Mouse (Mus musculus): ENCODE results near the gene Afmid. TPM values are rescaled to one million over a fixed set of nuclear protein-coding genes. Genes with fewer than 3 reads are reported as not detected.
A peak's percentile ranks its signal among the peaks of the same experiment; 100 is the strongest.

Gene Afmid
- polyA plus RNA-seq, 2 experiments = 5.3 to 10.4 TPM

DNA sequence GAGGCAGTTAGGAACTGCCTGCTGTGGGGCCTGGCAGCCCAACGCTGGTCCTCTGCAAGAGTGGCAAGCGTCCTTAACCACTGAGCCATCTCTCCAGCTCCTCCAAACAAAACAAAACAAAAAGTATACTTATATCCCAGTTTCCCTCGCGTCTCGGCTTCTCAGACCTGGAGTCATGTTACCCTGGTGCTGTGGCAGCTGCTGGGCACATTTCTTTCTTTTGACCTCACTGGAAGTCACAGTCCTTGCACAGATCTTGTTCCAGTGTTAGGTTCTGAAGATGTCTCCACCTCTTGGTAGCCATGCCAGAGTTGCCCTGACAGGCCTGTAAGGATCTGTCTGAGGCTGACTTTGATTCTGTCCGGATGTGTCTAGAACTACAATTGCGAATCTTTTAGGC lies 24.1 kb upstream of the Afmid start:
- no peak for ATAC-seq (ENCODE audit: low FRiP score, low read depth)
- TF ChIP-seq POLR2A (IDR thresholded peaks at IDR 0.05; ENCODE audit: borderline replicate concordance, extremely low read depth, insufficient read depth, insufficient read length) = no peak
- H3K27ac ChIP-seq (replicated peaks; ENCODE audit: low read depth, low read length) = no peak overlapping the region

GRCm38 (mm10) chr11:117803166-117803688 lies 22.5 kb upstream of the Afmid start:
- ATAC-seq (ENCODE audit: low FRiP score, low read depth) (no peak), DNase-seq (ENCODE audit: low spot score) (no peak)
- Histone ChIP-seq H3K9me3 (ENCODE audit: control insufficient read depth, low read length) (no peaks in the 10 kb centered on the region), H3K9ac (ENCODE audit: low read depth, low read length, severe bottlenecking) (no peak overlapping the region), H3K27ac (replicated peaks; ENCODE audit: low read depth, low read length) (no peak overlapping the region), H3K4me3 (replicated peaks; ENCODE audit: low read length) (no peak overlapping the region), H3K4me2 (replicated peaks; ENCODE audit: low read depth, low read length, severe bottlenecking) (no peak overlapping the region), H3K36me3 (ENCODE audit: control insufficient read depth, insufficient read depth, low read length) (no peaks in the 10 kb centered on the region), H3K4me1 (ENCODE audit: control insufficient read depth, insufficient read depth, low read length) (no peaks in the 10 kb centered on the region), H3K27me3 (ENCODE audit: control insufficient read depth, insufficient read depth, low read length) (no peaks in the 10 kb centered on the region)
- no peak for TF ChIP-seq POLR2A (IDR thresholded peaks at IDR 0.05; ENCODE audit: borderline replicate concordance, extremely low read depth, insufficient read depth, insufficient read length)
- WGBS = 97% methylated on average over 3 of the region's 3 CpGs

More for the DNA sequence above, 24.1 kb upstream of the Afmid start:
- H3K27me3 ChIP-seq (ENCODE audit: control insufficient read depth, insufficient read depth, low read length) = no peaks in the 10 kb centered on the region
- no peak overlapping the region for H3K4me2 ChIP-seq (replicated peaks; ENCODE audit: low read depth, low read length, severe bottlenecking)
- no peaks in the 10 kb centered on the region for H3K36me3 ChIP-seq (ENCODE audit: control insufficient read depth, insufficient read depth, low read length)
- WGBS = 64% methylated on average over 7 of the region's 7 CpGs
- DNase-seq (ENCODE audit: low spot score) = no peak
- no peak overlapping the region for H3K9ac ChIP-seq (ENCODE audit: low read depth, low read length, severe bottlenecking)
- no peaks in the 10 kb centered on the region for H3K9me3 ChIP-seq (ENCODE audit: control insufficient read depth, low read length)
- no peak overlapping the region for H3K4me3 ChIP-seq (replicated peaks; ENCODE audit: low read length)
- no peaks in the 10 kb centered on the region for H3K4me1 ChIP-seq (ENCODE audit: control insufficient read depth, insufficient read depth, low read length)

DNA sequence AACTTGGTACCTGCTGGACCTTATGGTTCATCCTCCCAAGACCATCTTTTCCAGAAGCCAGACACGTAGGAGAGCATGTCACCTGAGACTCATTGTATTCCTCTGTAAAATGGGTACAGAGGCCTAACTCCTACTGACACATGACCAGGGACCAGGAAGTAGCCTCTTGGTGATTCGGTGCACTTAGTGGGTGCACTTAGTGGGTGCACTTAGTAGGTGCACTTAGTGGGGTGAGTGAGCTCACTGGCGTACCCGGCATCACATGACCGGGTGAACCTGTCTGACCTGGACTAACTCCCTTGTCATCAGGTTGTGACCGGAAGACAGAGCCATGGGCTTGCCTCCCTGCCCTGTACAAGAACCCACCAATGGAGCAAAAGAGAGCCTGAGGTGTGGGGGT lies 18.9 kb upstream of the Afmid start:
- Histone ChIP-seq H3K4me2 (replicated peaks; ENCODE audit: low read depth, low read length, severe bottlenecking) (no peak overlapping the region), H3K4me3 (replicated peaks; ENCODE audit: low read length) (no peak overlapping the region), H3K27me3 (ENCODE audit: control insufficient read depth, insufficient read depth, low read length) (no peaks in the 10 kb centered on the region), H3K9me3 (ENCODE audit: control insufficient read depth, low read length) (no peaks in the 10 kb centered on the region), H3K4me1 (ENCODE audit: control insufficient read depth, insufficient read depth, low read length) (peaks cover 13% of the 10 kb centered on the region), H3K9ac (ENCODE audit: low read depth, low read length, severe bottlenecking) (no peak overlapping the region), H3K27ac (replicated peaks; ENCODE audit: low read depth, low read length) (no peak overlapping the region), H3K36me3 (ENCODE audit: control insufficient read depth, insufficient read depth, low read length) (no peaks in the 10 kb centered on the region)
- DNase-seq (ENCODE audit: low spot score) (no peak), ATAC-seq (ENCODE audit: low FRiP score, low read depth) (no peak)
- TF ChIP-seq POLR2A (IDR thresholded peaks at IDR 0.05; ENCODE audit: borderline replicate concordance, extremely low read depth, insufficient read depth, insufficient read length) = no peak
- WGBS = 94% methylated on average over 6 of the region's 6 CpGs

GRCm38 (mm10) chr11:117809407-117810311 lies 16.1 kb upstream of the Afmid start, which contains the start of the genes Gm20708 and Syngr2:
Gm20708 (plus strand) TSS chr11:117809668.
Syngr2 (plus strand) TSS chr11:117809668.
- ATAC-seq (ENCODE audit: low FRiP score, low read depth) (peak; percentile 76), DNase-seq (ENCODE audit: low spot score) (peak; percentile 71)
- under 1% methylated on average over 46 of the region's 75 CpGs for WGBS
- Histone ChIP-seq H3K4me2 (replicated peaks; ENCODE audit: low read depth, low read length, severe bottlenecking) (peak within 1 kb of the TSS; percentile 88), H3K27me3 (ENCODE audit: control insufficient read depth, insufficient read depth, low read length) (no peaks in the 10 kb centered on the region), H3K4me3 (replicated peaks; ENCODE audit: low read length) (peak within 1 kb of the TSS; percentile 82), H3K9ac (ENCODE audit: low read depth, low read length, severe bottlenecking) (peak within 1 kb of the TSS; percentile 69), H3K9me3 (ENCODE audit: control insufficient read depth, low read length) (no peaks in the 10 kb centered on the region), H3K4me1 (ENCODE audit: control insufficient read depth, insufficient read depth, low read length) (peaks cover 13% of the 10 kb centered on the region), H3K27ac (replicated peaks; ENCODE audit: low read depth, low read length) (peak within 1 kb of the TSS; percentile 44; the same call in 1 of the 2 replicates), H3K36me3 (ENCODE audit: control insufficient read depth, insufficient read depth, low read length) (peaks cover 27% of the 10 kb centered on the region)
- TF ChIP-seq POLR2A (IDR thresholded peaks at IDR 0.05; ENCODE audit: borderline replicate concordance, extremely low read depth, insufficient read depth, insufficient read length) = 0 out of 2 replicates have a peak, but pooled peaks have one; percentile 16

GRCm38 (mm10) chr11:117810401-117811046 lies 15.2 kb upstream of the Afmid start:
- peak overlapping the region; percentile 82 for H3K4me3 ChIP-seq (replicated peaks; ENCODE audit: low read length)
- DNase-seq (ENCODE audit: low spot score) = peak; percentile 75
- TF ChIP-seq POLR2A (IDR thresholded peaks at IDR 0.05; ENCODE audit: borderline replicate concordance, extremely low read depth, insufficient read depth, insufficient read length) = no peak
- ATAC-seq (ENCODE audit: low FRiP score, low read depth) = peak; percentile 84
- 0 out of 2 replicates have a peak overlapping the region, but pooled peaks have one; percentile 8 for H3K27ac ChIP-seq (replicated peaks; ENCODE audit: low read depth, low read length)
- 2% methylated on average over 21 of the region's 21 CpGs for WGBS
- H3K4me2 ChIP-seq (replicated peaks; ENCODE audit: low read depth, low read length, severe bottlenecking) = peak overlapping the region; percentile 88
- peaks cover 34% of the 10 kb centered on the region for H3K36me3 ChIP-seq (ENCODE audit: control insufficient read depth, insufficient read depth, low read length)
- no peaks in the 10 kb centered on the region for H3K9me3 ChIP-seq (ENCODE audit: control insufficient read depth, low read length)
- H3K27me3 ChIP-seq (ENCODE audit: control insufficient read depth, insufficient read depth, low read length) = no peaks in the 10 kb centered on the region
- H3K4me1 ChIP-seq (ENCODE audit: control insufficient read depth, insufficient read depth, low read length) = peaks cover 13% of the 10 kb centered on the region
- H3K9ac ChIP-seq (ENCODE audit: low read depth, low read length, severe bottlenecking) = peak overlapping the region; percentile 69

All from limb, embryonic 14.5 days (tissue).